Mouse (Mus musculus) liver, embryonic 13.5 days (tissue): ENCODE measurements around the gene Scnm1. TPM values are rescaled to one million over a fixed set of nuclear protein-coding genes. Genes with fewer than 3 reads are reported as not detected.
A peak's percentile ranks its signal among the peaks of the same experiment; 100 is the strongest.

Source experiments
- ATAC-seq: fragments of 200-750 bp; cut with Nextera tagmentation; 2 replicates; pipeline ENCODE4 v1.8.0; 2017; ENCODE audit warnings: low read depth, mild to moderate bottlenecking, moderate number of reproducible peaks, moderate library complexity
- DNase-seq: peaks from one replicate; pipeline ENCODE4 v3.0.0; 2022
- H3K27ac ChIP-seq: fragments of 300-500 bp; sonication (generic); 2 replicates; pipeline ENCODE4 v1.5.1; 2015; ENCODE audit warnings: moderate library complexity, mild to moderate bottlenecking, inconsistent platforms
- H3K27me3 ChIP-seq: fragments of 300-500 bp; sonication (generic); 2 replicates; pipeline ENCODE4 v1.6.1; 2015; ENCODE audit warnings: mild to moderate bottlenecking, inconsistent platforms
- H3K36me3 ChIP-seq: fragments of 300-500 bp; sonication (generic); 2 replicates; pipeline ENCODE4 v1.6.1; 2015; ENCODE audit warnings: mild to moderate bottlenecking, inconsistent platforms
- H3K4me1 ChIP-seq: fragments of 300-500 bp; sonication (generic); replicated peaks from 2 replicates; pipeline ENCODE4 v1.6.1; 2015; ENCODE audit warnings: inconsistent platforms
- H3K4me2 ChIP-seq: fragments of 300-500 bp; sonication (generic); 2 replicates; pipeline ENCODE4 v1.6.1; 2015; ENCODE audit warnings: inconsistent platforms, mild to moderate bottlenecking, moderate library complexity
- H3K4me3 ChIP-seq: fragments of 300-500 bp; sonication (generic); replicated peaks from 2 replicates; pipeline ENCODE4 v1.5.1; 2015; ENCODE audit warnings: mild to moderate bottlenecking, inconsistent platforms
- H3K9ac ChIP-seq: fragments of 300-500 bp; sonication (generic); 2 replicates; pipeline ENCODE4 v1.6.1; 2015; ENCODE audit warnings: mild to moderate bottlenecking, inconsistent platforms
- H3K9me3 ChIP-seq: fragments of 300-500 bp; sonication (generic); replicated peaks from 2 replicates; pipeline ENCODE4 v1.6.1; 2016; ENCODE audit warnings: inconsistent platforms
- WGBS: fragments of 180-500 bp; shearing (Covaris S2); methylation state at CpG from one replicate; pipeline ENCODE4 v1.1.7; 2015; ENCODE audit not compliant: insufficient replicate concordance; 5-methylcytosine and 5-hydroxymethylcytosine counted together
- polyA plus RNA-seq: library from polyadenylated mRNA; unstranded; fragments of >200 nt; fragmentation: Nextera tagmentation; extraction: Ambion mirVana; gene quantifications from 2 replicates; pipeline ENCODE4 v1.2.1, GENCODE M21; 2015

The Scnm1 gene
- polyA plus RNA-seq, 1 experiment from 2014 or later: 33.4 TPM

- WGBS: 28% methylated on average over 5 of the region's 5 CpGs
- no peak overlapping the region for H3K27ac ChIP-seq
These were observed 31.0 kb upstream of the Scnm1 start for GRCm38 (mm10) chr3:95164840-95165239.

DNA sequence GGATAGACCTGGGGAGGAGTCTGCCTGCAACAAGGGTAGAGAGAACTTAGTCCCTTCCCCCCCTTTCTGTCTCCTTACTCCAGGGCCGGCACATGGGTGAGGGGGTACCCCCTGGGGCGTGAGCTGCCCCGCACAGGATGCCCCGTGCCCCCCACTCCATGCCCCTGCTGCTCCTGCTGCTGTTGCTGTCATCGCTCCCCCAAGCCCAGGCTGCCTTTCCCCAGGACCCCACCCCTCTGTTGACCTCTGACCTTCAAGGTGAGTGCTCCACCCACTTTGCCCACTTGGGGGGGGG is 30.4 kb upstream of the Scnm1 start:
- peaks cover 30% of the 10 kb centered on the region for H3K4me1 ChIP-seq
- no peaks in the 10 kb centered on the region for H3K9me3 ChIP-seq
- no peak overlapping the region for H3K4me2 ChIP-seq
- 55% methylated on average over 5 of the region's 5 CpGs for WGBS
- H3K27me3 ChIP-seq: peaks cover 73% of the 10 kb centered on the region
- H3K9ac ChIP-seq: no peak overlapping the region
- no peak overlapping the region for H3K27ac ChIP-seq
- ATAC-seq (no peak), DNase-seq (no peak)
- H3K4me3 ChIP-seq: no peak overlapping the region
- no peaks in the 10 kb centered on the region for H3K36me3 ChIP-seq

More at GRCm38 (mm10) chr3:95164840-95165239, 31.0 kb upstream of the Scnm1 start:
- Histone ChIP-seq H3K4me1 (peaks cover 23% of the 10 kb centered on the region), H3K36me3 (no peaks in the 10 kb centered on the region), H3K4me2 (no peak overlapping the region), H3K9me3 (no peaks in the 10 kb centered on the region), H3K27me3 (peaks cover 75% of the 10 kb centered on the region), H3K9ac (no peak overlapping the region), H3K4me3 (no peak overlapping the region)
- ATAC-seq (no peak), DNase-seq (no peak)

DNA sequence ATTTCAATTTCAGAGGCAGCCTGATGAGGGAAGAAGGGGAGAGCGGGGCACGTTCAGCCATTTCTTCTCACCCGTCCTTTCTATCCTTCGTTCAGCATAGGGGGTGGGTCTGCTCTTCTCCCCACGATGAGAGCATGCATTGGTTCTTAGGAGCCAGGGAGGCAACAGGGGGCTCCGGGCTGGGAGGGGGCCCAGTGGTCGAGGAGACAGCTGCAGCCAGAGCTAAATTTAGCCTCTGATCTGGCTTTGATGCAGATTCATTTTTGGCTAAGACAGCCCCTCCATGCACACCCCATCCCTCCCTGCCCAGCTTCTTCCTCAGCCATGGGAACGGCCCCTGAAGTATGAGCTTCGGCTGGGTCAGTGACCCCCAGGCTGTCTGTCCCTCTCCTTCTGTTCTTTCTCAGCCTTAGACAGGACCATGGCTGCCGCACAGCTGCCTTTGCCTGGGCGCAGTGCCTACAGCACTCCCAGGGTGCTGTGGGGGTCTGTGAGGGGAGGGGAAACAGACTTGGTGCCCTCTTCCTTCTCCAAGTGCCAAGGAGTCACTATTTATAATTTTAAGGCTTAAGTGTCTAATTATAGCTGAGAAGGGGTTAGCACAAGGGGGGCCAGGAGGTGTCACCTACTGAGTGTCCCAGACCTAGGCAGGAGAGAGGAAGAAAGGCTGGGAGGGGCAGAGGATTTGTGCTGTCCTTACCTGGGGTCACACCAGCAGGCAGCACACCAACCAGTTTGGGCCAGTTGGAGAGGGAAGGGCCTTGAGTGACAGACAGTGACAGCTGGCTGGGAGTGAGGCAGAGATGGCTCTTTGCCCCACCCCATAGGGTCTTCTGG is 29.8 kb upstream of the Scnm1 start:
- H3K4me2 ChIP-seq: no peak overlapping the region
- no peaks in the 10 kb centered on the region for H3K9me3 ChIP-seq
- H3K36me3 ChIP-seq: no peaks in the 10 kb centered on the region
- H3K4me1 ChIP-seq: peaks cover 32% of the 10 kb centered on the region
- DNase-seq (no peak), ATAC-seq (no peak)
- 63% methylated on average over 11 of the region's 11 CpGs for whole genome bisulfite sequencing
- H3K9ac ChIP-seq: no peak overlapping the region
- H3K27me3 ChIP-seq: peaks cover 74% of the 10 kb centered on the region
- no peak overlapping the region for H3K4me3 ChIP-seq
- no peak overlapping the region for H3K27ac ChIP-seq

GRCm38 (mm10) chr3:95162345-95162628 is 28.5 kb upstream of the Scnm1 start:
- Histone ChIP-seq H3K27ac (no peak overlapping the region), H3K9ac (no peak overlapping the region), H3K9me3 (no peaks in the 10 kb centered on the region), H3K27me3 (peaks cover 61% of the 10 kb centered on the region), H3K36me3 (no peaks in the 10 kb centered on the region), H3K4me2 (no peak overlapping the region), H3K4me3 (no peak overlapping the region), H3K4me1 (peaks cover 32% of the 10 kb centered on the region)
- 60% methylated on average over 2 of the region's 2 CpGs for WGBS
- no peak for ATAC-seq
- DNase-seq: no peak

DNA sequence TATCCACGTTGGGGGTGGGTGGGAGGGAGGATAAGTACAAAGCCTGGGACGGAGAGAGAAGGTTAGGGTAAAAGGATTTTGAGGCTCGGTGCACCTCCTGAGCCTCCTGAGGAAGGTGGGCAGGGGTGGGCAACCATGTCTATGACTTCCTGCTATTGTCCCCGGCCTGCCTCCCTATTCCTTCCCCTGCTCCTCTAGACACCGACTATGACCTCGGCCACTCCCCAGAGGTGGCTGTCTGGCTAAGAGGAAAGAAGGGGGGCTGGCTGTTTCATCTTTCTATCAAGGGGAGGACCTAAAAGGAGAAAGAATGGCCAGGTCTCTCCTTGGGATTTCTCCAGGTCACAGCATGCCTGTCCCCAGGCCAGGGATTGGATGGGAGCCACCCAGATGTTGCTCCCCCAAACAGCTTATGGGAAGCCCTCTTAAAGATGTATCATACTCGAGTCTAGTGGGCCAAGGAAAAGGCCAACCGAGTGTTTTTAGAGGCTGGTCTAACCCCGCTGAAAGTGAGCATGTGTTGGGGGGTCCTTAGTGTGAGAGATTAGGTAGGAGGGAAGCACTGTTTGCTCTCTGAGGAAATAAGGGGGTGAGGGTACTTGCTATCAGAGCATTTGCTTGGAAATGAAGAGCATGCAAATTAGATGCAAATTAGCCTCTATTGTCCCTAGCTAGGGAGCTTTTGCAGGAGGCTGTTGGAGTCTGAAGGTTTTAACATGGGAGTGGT is 28.0 kb upstream of the Scnm1 start:
- H3K36me3 ChIP-seq: no peaks in the 10 kb centered on the region
- H3K9me3 ChIP-seq: no peaks in the 10 kb centered on the region
- H3K4me2 ChIP-seq: peak overlapping the region; percentile 95
- DNase-seq (no peak), ATAC-seq (no peak)
- peaks cover 56% of the 10 kb centered on the region for H3K27me3 ChIP-seq
- no peak overlapping the region for H3K27ac ChIP-seq
- WGBS: 13% methylated on average over 9 of the region's 9 CpGs
- H3K4me1 ChIP-seq: peaks cover 32% of the 10 kb centered on the region
- H3K4me3 ChIP-seq: peak overlapping the region; percentile 68
- peak overlapping the region; percentile 6; the same call in 1 of the 2 replicates for H3K9ac ChIP-seq

DNA sequence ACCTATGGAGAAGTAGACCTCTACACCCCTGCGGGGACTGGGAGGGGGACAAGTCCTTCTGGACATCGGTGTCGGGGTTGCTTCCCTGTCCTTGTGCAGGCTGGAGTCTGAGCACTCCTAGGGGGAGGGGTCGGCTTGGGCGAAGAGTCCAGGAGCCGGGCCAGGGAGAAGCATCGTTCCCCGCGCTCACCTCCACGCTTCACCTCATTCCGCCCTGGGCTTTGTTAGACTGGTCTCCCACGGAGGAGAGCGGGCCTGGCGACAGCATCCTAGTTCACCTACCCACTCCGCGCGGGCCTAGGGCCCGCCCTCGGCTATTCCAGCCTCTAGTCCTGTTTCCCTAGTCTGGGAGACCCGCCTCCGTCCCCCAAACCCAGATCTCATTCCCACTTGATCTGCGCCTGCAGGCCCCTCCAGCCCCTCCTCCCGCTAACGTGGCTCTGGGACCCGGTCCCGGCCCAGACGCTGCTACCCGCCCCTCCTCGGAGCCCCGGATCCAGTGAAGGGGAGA is 27.3 kb upstream of the Scnm1 start:
- 4% methylated on average over 30 of the region's 30 CpGs for WGBS
- Histone ChIP-seq H3K27ac (no peak overlapping the region), H3K4me1 (peaks cover 32% of the 10 kb centered on the region), H3K9ac (peak overlapping the region; percentile 67), H3K4me2 (peak overlapping the region; percentile 95), H3K4me3 (peak overlapping the region; percentile 68), H3K27me3 (peaks cover 54% of the 10 kb centered on the region), H3K9me3 (no peaks in the 10 kb centered on the region), H3K36me3 (no peaks in the 10 kb centered on the region)
- no peak for DNase-seq
- ATAC-seq: no peak

DNA sequence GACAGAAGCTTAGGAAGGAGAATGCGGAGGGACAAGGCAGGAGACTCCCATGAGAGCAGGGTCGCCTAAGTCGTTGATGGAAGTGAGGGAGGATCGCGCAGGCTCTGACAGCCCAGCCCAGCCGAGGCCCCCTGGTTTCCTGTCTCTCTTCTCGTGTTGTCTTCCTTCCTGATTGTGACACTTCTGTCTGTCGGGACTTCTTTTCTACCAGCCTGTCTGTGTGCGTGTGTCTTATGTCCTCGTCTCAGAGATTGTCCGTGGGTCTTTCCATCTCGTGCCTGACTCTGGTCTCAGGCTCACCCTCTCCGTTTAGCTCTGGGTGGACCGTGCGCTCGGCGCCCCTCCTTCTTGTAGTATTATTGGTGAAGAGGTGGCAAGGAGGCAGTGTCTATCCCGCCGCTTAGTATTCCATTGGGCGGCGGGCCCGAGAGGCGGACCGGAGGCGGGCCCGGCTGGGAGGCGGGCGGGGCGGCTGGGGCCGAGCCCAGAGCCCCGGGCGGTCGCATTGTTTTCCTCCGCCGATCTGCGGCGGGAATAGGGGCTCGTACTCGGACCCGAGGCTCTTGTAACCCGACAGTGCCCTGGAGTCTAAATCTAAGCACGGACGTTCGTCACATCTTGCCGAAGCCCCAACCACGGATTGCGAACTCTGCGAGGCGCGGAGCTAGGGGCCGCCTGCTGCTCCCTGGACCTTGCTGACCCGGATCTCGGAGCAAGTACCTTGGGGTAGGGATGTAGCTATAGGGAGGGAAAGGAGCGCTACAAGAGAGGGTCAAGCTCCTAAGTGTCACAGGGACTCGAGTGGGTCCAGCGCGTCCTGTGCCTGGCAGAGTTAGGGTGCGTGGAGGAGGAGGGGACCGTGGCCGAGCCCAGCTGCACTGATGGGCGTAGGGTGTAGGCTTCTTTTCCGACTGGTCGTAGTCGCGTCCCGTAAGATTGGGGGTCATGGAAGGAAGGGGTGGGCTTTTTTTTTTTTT is 26.5 kb upstream of the Scnm1 start, which contains the start of gene Sema6c:
Gene Sema6c, plus strand, starts transcription at position 471 of the 977 bp plus-strand sequence.
- H3K4me3 ChIP-seq: peak within 1 kb of the TSS; percentile 68
- H3K27ac ChIP-seq: no peak within 1 kb of the TSS
- peak; percentile 83 for DNase-seq
- whole genome bisulfite sequencing: under 1% methylated on average over 66 of the region's 66 CpGs
- H3K4me2 ChIP-seq: peak within 1 kb of the TSS; percentile 95
- H3K9me3 ChIP-seq: no peaks in the 10 kb centered on the region
- peaks cover 54% of the 10 kb centered on the region for H3K27me3 ChIP-seq
- H3K4me1 ChIP-seq: peaks cover 32% of the 10 kb centered on the region
- peak; percentile 98 for ATAC-seq
- H3K9ac ChIP-seq: peak within 1 kb of the TSS; percentile 67
- H3K36me3 ChIP-seq: no peaks in the 10 kb centered on the region

- no peak for ATAC-seq
- H3K36me3 ChIP-seq: no peaks in the 10 kb centered on the region
- H3K9me3 ChIP-seq: no peaks in the 10 kb centered on the region
- WGBS: 9% methylated on average over 8 of the region's 8 CpGs
- H3K27ac ChIP-seq: no peak overlapping the region
- H3K4me2 ChIP-seq: peak overlapping the region; percentile 95
- peak overlapping the region; percentile 68 for H3K4me3 ChIP-seq
- peaks cover 28% of the 10 kb centered on the region for H3K4me1 ChIP-seq
- H3K9ac ChIP-seq: peak overlapping the region; percentile 63
- peaks cover 52% of the 10 kb centered on the region for H3K27me3 ChIP-seq
- DNase-seq: no peak
These were observed 25.7 kb upstream of the Scnm1 start for GRCm38 (mm10) chr3:95159511-95159986.

DNA sequence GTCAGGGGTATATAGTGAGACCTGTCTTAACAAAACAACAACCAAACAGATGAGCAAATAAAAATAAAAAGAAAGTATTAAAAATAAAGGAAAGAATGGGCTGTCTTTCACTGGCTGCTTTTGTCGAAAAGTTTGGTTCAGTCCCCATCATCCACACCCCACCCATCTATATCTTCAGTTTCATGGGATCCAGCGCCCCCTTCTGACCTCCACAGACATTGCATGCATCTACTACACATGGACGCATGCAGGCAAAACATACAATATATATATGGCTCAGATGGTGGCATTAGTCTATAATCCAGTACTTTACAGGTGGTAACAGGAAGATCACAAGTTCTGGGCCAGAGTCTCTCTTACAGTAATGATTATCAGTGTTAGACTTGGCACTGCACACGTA is 20.1 kb upstream of the Scnm1 start:
- Histone ChIP-seq H3K9ac (no peak overlapping the region), H3K9me3 (no peaks in the 10 kb centered on the region), H3K27ac (no peak overlapping the region), H3K4me1 (no peaks in the 10 kb centered on the region), H3K36me3 (no peaks in the 10 kb centered on the region), H3K4me2 (no peak overlapping the region), H3K4me3 (no peak overlapping the region), H3K27me3 (peaks cover 2% of the 10 kb centered on the region)
- WGBS: 31% methylated on average over 4 of the region's 4 CpGs
- ATAC-seq (0 out of 2 replicates have a peak, but pooled peaks have one; percentile 36), DNase-seq (peak; percentile 51)

DNA sequence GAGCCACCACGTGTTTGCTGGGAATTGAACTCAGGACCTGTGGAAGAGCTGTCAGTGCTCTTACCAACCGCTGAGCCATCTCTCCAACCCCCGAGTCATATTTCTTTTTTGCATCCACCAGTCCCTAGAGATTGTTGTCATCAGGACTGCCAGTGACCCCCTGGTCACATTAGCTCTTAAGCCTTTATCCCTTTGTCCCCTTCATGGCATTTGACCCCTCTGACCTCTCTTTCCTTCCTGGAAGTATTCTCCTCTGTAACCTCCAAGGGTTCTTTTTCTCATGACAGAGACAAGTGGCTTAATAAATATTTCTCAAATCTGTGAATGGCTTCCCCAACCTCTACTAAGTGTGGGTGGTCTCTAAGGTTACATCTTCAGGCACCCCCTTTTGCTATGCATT is 14.1 kb upstream of the Scnm1 start:
- H3K27me3 ChIP-seq: no peaks in the 10 kb centered on the region
- no peak overlapping the region for H3K4me3 ChIP-seq
- H3K4me2 ChIP-seq: no peak overlapping the region
- no peak overlapping the region for H3K9ac ChIP-seq
- H3K36me3 ChIP-seq: no peaks in the 10 kb centered on the region
- ATAC-seq (no peak), DNase-seq (no peak)
- no peaks in the 10 kb centered on the region for H3K9me3 ChIP-seq
- H3K27ac ChIP-seq: no peak overlapping the region
- 54% methylated on average over 3 of the region's 3 CpGs for WGBS
- H3K4me1 ChIP-seq: no peaks in the 10 kb centered on the region

- Histone ChIP-seq H3K27me3 (no peaks in the 10 kb centered on the region), H3K9me3 (no peaks in the 10 kb centered on the region), H3K4me2 (peak overlapping the region; percentile 47), H3K27ac (no peak overlapping the region), H3K4me3 (peak overlapping the region; percentile 27; the same call in 1 of the 2 replicates), H3K9ac (no peak overlapping the region), H3K4me1 (peaks cover 24% of the 10 kb centered on the region), H3K36me3 (peaks cover 17% of the 10 kb centered on the region)
- ATAC-seq: peak; percentile 72
- 9% methylated on average over 5 of the region's 5 CpGs for WGBS
- peak; percentile 73 for DNase-seq
These were observed 8.8 kb upstream of the Scnm1 start for GRCm38 (mm10) chr3:95142617-95143011.
